ENCODE assay signal across 20 mouse cellular contexts in the genomic region with DNA sequence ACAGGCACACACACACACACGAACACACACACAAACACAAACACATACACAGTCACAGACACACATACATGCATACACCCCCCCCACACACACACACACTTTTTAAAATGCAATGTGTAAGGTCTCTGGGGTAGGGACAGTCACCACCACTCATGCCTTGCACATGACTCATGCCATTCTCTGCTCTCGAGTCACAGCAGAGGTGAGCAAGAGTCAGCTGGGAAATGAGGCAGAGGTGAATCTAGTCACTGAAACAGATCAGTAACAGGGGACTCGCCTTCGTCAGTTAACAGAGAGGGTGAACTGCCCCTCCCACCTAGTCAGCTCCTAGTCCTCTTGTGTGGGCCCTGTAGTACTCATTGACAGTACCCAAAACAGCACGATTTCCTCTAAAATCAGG. TPM values are rescaled to one million over a fixed set of nuclear protein-coding genes. Genes with fewer than 3 reads are reported as not detected.
DNase-seq lines count a peak whose midpoint lies in the region; ATAC-seq and TF ChIP-seq lines count a peak whose summit lies in the region.
"Had no signal": no experiment of that assay in that cellular context is flagged by ENCODE, and none has a peak within 500 bp of the region (broad histone marks: within the 10 kb centered on the region; RNA-seq: fewer than 3 reads in every experiment).

No protein-coding gene starts in this region.

- no peak overlapping the region for H3K27ac ChIP-seq in heart, embryonic 16.5 days (ENCODE audit: low read length)
- H3K27ac ChIP-seq in midbrain, embryonic 10.5 days (replicated peaks) = 0 out of 2 replicates have a peak overlapping the region, but pooled peaks have one; percentile 73
- no peak overlapping the region for H3K27ac ChIP-seq in midbrain, postnatal 0 days (ENCODE audit: low read depth, low read length)
- H3K27ac ChIP-seq in stomach, embryonic 16.5 days (ENCODE audit: low read length) = no peak overlapping the region
- H3K27ac ChIP-seq: forebrain, embryonic 15.5 days; liver, embryonic 12.5 days had no signal

- no peaks in the 10 kb centered on the region for H3K9me3 ChIP-seq in heart, embryonic 16.5 days (replicated peaks; ENCODE audit: control insufficient read depth, low read length)
- no peaks in the 10 kb centered on the region for H3K9me3 ChIP-seq in midbrain, embryonic 10.5 days (replicated peaks)
- H3K9me3 ChIP-seq in midbrain, postnatal 0 days (ENCODE audit: low read length) = no peaks in the 10 kb centered on the region
- H3K9me3 ChIP-seq in stomach, embryonic 16.5 days (replicated peaks; ENCODE audit: control insufficient read depth, low read length) = no peaks in the 10 kb centered on the region
- H3K9me3 ChIP-seq: embryonic facial prominence, embryonic 13.5 days; forebrain, embryonic 15.5 days; G1E; heart, embryonic 15.5 days; hindbrain, embryonic 12.5 days; liver, embryonic 12.5 days had no signal

- no peaks in the 10 kb centered on the region for H3K27me3 ChIP-seq in heart, embryonic 16.5 days (ENCODE audit: control insufficient read depth, insufficient read depth, low read length)
- H3K27me3 ChIP-seq in midbrain, embryonic 10.5 days (ENCODE audit: low read depth, poor library complexity, severe bottlenecking) = no peaks in the 10 kb centered on the region
- no peaks in the 10 kb centered on the region for H3K27me3 ChIP-seq in midbrain, postnatal 0 days (ENCODE audit: insufficient read depth, low read length)
- H3K27me3 ChIP-seq in stomach, embryonic 16.5 days (ENCODE audit: control insufficient read depth, insufficient read depth, low read length) = no peaks in the 10 kb centered on the region
- H3K27me3 ChIP-seq: embryonic facial prominence, embryonic 13.5 days; forebrain, embryonic 15.5 days; heart, embryonic 15.5 days; liver, embryonic 12.5 days had no signal

- H3K4me2 ChIP-seq in heart, embryonic 16.5 days (ENCODE audit: low read depth, low read length) = no peak overlapping the region
- no peak overlapping the region for H3K4me2 ChIP-seq in midbrain, postnatal 0 days (ENCODE audit: low read depth, low read length, poor library complexity, severe bottlenecking)
- no peak overlapping the region for H3K4me2 ChIP-seq in stomach, embryonic 16.5 days (ENCODE audit: low read depth, low read length)
- H3K4me2 ChIP-seq: embryonic facial prominence, embryonic 13.5 days; forebrain, embryonic 15.5 days; heart, embryonic 15.5 days; hindbrain, embryonic 12.5 days; liver, embryonic 12.5 days had no signal

- H3K4me3 ChIP-seq in heart, embryonic 16.5 days (ENCODE audit: low read length) = no peak overlapping the region
- H3K4me3 ChIP-seq in midbrain, embryonic 10.5 days = no peak overlapping the region
- no peak overlapping the region for H3K4me3 ChIP-seq in midbrain, postnatal 0 days (ENCODE audit: low read depth, low read length)
- no peak overlapping the region for H3K4me3 ChIP-seq in stomach, embryonic 16.5 days (replicated peaks; ENCODE audit: low read length)
- H3K4me3 ChIP-seq: embryonic facial prominence, embryonic 13.5 days; forebrain, embryonic 15.5 days; heart, embryonic 15.5 days; hindbrain, embryonic 12.5 days; liver, embryonic 12.5 days; myocyte had no signal

- no peak for DNase-seq in heart, adult 9 months (ENCODE audit: low spot score in 2 of 2)
- DNase-seq in midbrain, embryonic 10.5 days (ENCODE audit: low spot score) = no peak
- no peak for DNase-seq in midbrain, postnatal 0 days (ENCODE audit: low spot score)
- peak; percentile 70 for DNase-seq in Muller cell, postnatal 12 days (ENCODE audit: inconsistent ontology term)
- DNase-seq in ovary, postnatal 10 days (ENCODE audit: low spot score) = no peak
- DNase-seq: adrenal gland, adult 8-10 months; cerebellum, adult 11 months; cerebellum, postnatal 10 days; gastrocnemius, postnatal 36 days; midbrain, embryonic 14.5 days had no signal

- ATAC-seq in heart, embryonic 16.5 days (replicated peaks; ENCODE audit: extremely low read depth, insufficient read depth, low FRiP score) = 0 out of 2 replicates have a peak, but pooled peaks have one; percentile 28
- ATAC-seq in midbrain, postnatal 0 days (ENCODE audit: low FRiP score) = no peak
- ATAC-seq in stomach, embryonic 16.5 days (ENCODE audit: insufficient read depth, low FRiP score) = peak; percentile 39; the same call in 1 of the 2 replicates
- ATAC-seq: forebrain, embryonic 15.5 days; inflammation-experienced regulatory T-cells, adult 6 months; liver, embryonic 12.5 days had no signal

- H3K36me3 ChIP-seq in heart, embryonic 16.5 days (ENCODE audit: control insufficient read depth, insufficient read depth) = no peaks in the 10 kb centered on the region
- H3K36me3 ChIP-seq in midbrain, embryonic 10.5 days = no peaks in the 10 kb centered on the region
- no peaks in the 10 kb centered on the region for H3K36me3 ChIP-seq in midbrain, postnatal 0 days (ENCODE audit: insufficient read depth, low read length)
- H3K36me3 ChIP-seq in stomach, embryonic 16.5 days (ENCODE audit: control insufficient read depth, insufficient read depth, low read length) = no peaks in the 10 kb centered on the region
- H3K36me3 ChIP-seq: embryonic facial prominence, embryonic 13.5 days; forebrain, embryonic 15.5 days; G1E; heart, embryonic 15.5 days; hindbrain, embryonic 12.5 days; liver, embryonic 12.5 days had no signal

- peaks cover 17% of the 10 kb centered on the region for H3K4me1 ChIP-seq in heart, embryonic 16.5 days (ENCODE audit: control insufficient read depth, insufficient read depth, low read length)
- H3K4me1 ChIP-seq in midbrain, embryonic 10.5 days = peaks cover 46% of the 10 kb centered on the region
- peaks cover 11% of the 10 kb centered on the region; the same call in 1 of the 2 replicates for H3K4me1 ChIP-seq in midbrain, postnatal 0 days (ENCODE audit: insufficient read depth, low read length)
- H3K4me1 ChIP-seq in stomach, embryonic 16.5 days (ENCODE audit: control insufficient read depth, insufficient read depth, low read length) = no peaks in the 10 kb centered on the region; the same call in 1 of the 2 replicates
- H3K4me1 ChIP-seq: liver, embryonic 12.5 days had no signal

- TF ChIP-seq CTCF in midbrain, postnatal 0 days (IDR thresholded peaks at IDR 0.05) = no peak

- H3K9ac ChIP-seq in heart, embryonic 16.5 days (ENCODE audit: low read length) = no peak overlapping the region
- H3K9ac ChIP-seq in midbrain, postnatal 0 days (replicated peaks; ENCODE audit: low read length, poor library complexity, severe bottlenecking) = no peak overlapping the region
- no peak overlapping the region for H3K9ac ChIP-seq in stomach, embryonic 16.5 days (ENCODE audit: low read length)
- H3K9ac ChIP-seq: embryonic facial prominence, embryonic 13.5 days; forebrain, embryonic 15.5 days; heart, embryonic 15.5 days; hindbrain, embryonic 12.5 days; liver, embryonic 12.5 days had no signal

- 59% methylated on average over 5 of the region's 5 CpGs for whole genome bisulfite sequencing in heart, embryonic 16.5 days
- WGBS in midbrain, embryonic 10.5 days = 80% methylated on average over 5 of the region's 5 CpGs
- 81% methylated on average over 5 of the region's 5 CpGs for WGBS in midbrain, postnatal 0 days
- 60% methylated on average over 5 of the region's 5 CpGs for WGBS in stomach, embryonic 16.5 days

RNA-seq across cellular contexts. Expression of gene Slco2a1, which starts 5.3 kb away (rescaled TPM):
- polyA plus RNA-seq in heart, embryonic 16.5 days (2015; fragmentation: Nextera tagmentation; extraction: Ambion mirVana) = 7.9 and 8.2 TPM in 2 replicates
- 0.17 and 0.25 TPM in 2 replicates for polyA plus RNA-seq in midbrain, embryonic 10.5 days (2016; fragmentation: Nextera tagmentation; extraction: Ambion mirVana)
- 9.3 and 9.9 TPM in 2 replicates for total RNA-seq in midbrain, postnatal 0 days (2014; rRNA removed)
- polyA plus RNA-seq in midbrain, postnatal 0 days (2015; fragmentation: Nextera tagmentation; extraction: Ambion mirVana) = 4.2 and 4.9 TPM in 2 replicates
- polyA plus RNA-seq in stomach, embryonic 16.5 days (2015; fragmentation: Nextera tagmentation; extraction: Ambion mirVana) = 11.8 and 14.5 TPM in 2 replicates
